8 mouse cellular contexts compared by ENCODE assay signal in genomic region chr2:12418121-12418520, GRCm38 (mm10). TPM values are rescaled to one million over a fixed set of nuclear protein-coding genes. Genes with fewer than 3 reads are reported as not detected.
DNase-seq lines count a peak whose midpoint lies in the region; ATAC-seq and TF ChIP-seq lines count a peak whose summit lies in the region.

No protein-coding gene starts in this region.

- peak; percentile 5 for DNase-seq in retina, postnatal 1 day
- no peak for DNase-seq in retina, embryonic 14.5 days (ENCODE audit: low spot score)
- no peak for DNase-seq in intestine, embryonic 14.5 days (ENCODE audit: low spot score)
- peak; percentile 39 for DNase-seq in thymus, postnatal 14 days
- no peak for DNase-seq in left cerebral cortex, postnatal 14 days (ENCODE audit: low spot score in 2 of 2)
- DNase-seq in cerebellum, postnatal 36 days: no peak

- no peaks in the 10 kb centered on the region for H3K36me3 ChIP-seq in intestine, embryonic 14.5 days (ENCODE audit: control insufficient read depth, insufficient read depth, low read length)

- peak overlapping the region; percentile 56 for H3K4me2 ChIP-seq in intestine, embryonic 14.5 days (ENCODE audit: low read length)

- peak overlapping the region; percentile 100 for H3K4me3 ChIP-seq in cortical plate, adult 2 months (ENCODE audit: insufficient read depth, low read length)
- peak overlapping the region; percentile 77 for H3K4me3 ChIP-seq in intestine, embryonic 14.5 days (ENCODE audit: low read depth, low read length)

- H3K4me1 ChIP-seq in cortical plate, adult 2 months (ENCODE audit: control insufficient read depth, insufficient read depth, low read length): no peaks in the 10 kb centered on the region
- H3K4me1 ChIP-seq in intestine, embryonic 14.5 days (replicated peaks; ENCODE audit: control insufficient read depth, insufficient read depth, low read length): peaks cover 5% of the 10 kb centered on the region; the same call in 1 of the 2 replicates

- 39% methylated on average over 8 of the region's 8 CpGs for WGBS in intestine, embryonic 14.5 days

- no peak overlapping the region for H3K27ac ChIP-seq in cortical plate, adult 2 months (ENCODE audit: insufficient read depth, low read length)
- H3K27ac ChIP-seq in intestine, embryonic 14.5 days (ENCODE audit: low read depth): no peak overlapping the region

- H3K27me3 ChIP-seq in intestine, embryonic 14.5 days (replicated peaks; ENCODE audit: control insufficient read depth, insufficient read depth, low read length): no peaks in the 10 kb centered on the region

- ATAC-seq in intestine, embryonic 14.5 days (replicated peaks; ENCODE audit: low FRiP score, low TSS enrichment, low read depth): no peak
- ATAC-seq in megakaryocyte progenitor cell, adult 5-6 weeks (replicated peaks; ENCODE audit: poor library complexity): peak; percentile 47

- no peak for TF ChIP-seq CTCF in cortical plate, adult 2 months (IDR thresholded peaks at IDR 0.05; ENCODE audit: extremely low read depth, insufficient read depth, low read length)

- intact Hi-C loops in left cerebral cortex, postnatal 14 days (cut with DNase I): no loop called here

- H3K9ac ChIP-seq in intestine, embryonic 14.5 days (ENCODE audit: low read length): peak overlapping the region; percentile 67; the same call in 1 of the 2 replicates

- no peak for TF ChIP-seq POLR2A in cortical plate, adult 2 months (IDR thresholded peaks at IDR 0.05; ENCODE audit: extremely low read depth, insufficient read depth, low read length)

- no peaks in the 10 kb centered on the region for H3K9me3 ChIP-seq in intestine, embryonic 14.5 days (ENCODE audit: control insufficient read depth, low read length)

RNA-seq across cellular contexts. Expression of gene Mindy3, which starts 1.1 kb away (rescaled TPM):
- 54.7 and 54.8 TPM in 2 replicates for polyA plus RNA-seq in cortical plate, adult 2 months (2012; rRNA removed)
- polyA plus RNA-seq in intestine, embryonic 14.5 days (2014; fragmentation: Nextera tagmentation; extraction: Ambion mirVana): 26.1 and 26.5 TPM in 2 replicates
- 46.5 and 50.4 TPM in 2 replicates for total RNA-seq in megakaryocyte progenitor cell, adult 5-6 weeks (2015)
- total RNA-seq in megakaryocyte progenitor cell, adult 5-6 weeks (2017): 29.4 and 36.7 TPM in 2 replicates
- total RNA-seq in left cerebral cortex, postnatal 14 days (2021): 10 to 100 TPM; 67.9 to 69.0 TPM

Comparison
In these comparisons a context has a peak if more than half of its experiments do, and no peak if none do; other contexts are left out.
1. DNase-seq: peak in retina, postnatal 1 day (single experiment) and thymus, postnatal 14 days (single experiment); none in retina, embryonic 14.5 days (single experiment), intestine, embryonic 14.5 days (single experiment), left cerebral cortex, postnatal 14 days (0 of 2) and cerebellum, postnatal 36 days (0 of 2).